Mouse (Mus musculus) frontal cortex, adult (tissue): ENCODE data around the gene Phrf1.

Source experiments
- ATAC-seq: cut with Nextera tagmentation; 2 replicates; pipeline ENCODE4 v1.9.2; 2017; ENCODE audit warnings: mild to moderate bottlenecking, moderate library complexity, mixed read lengths; ENCODE audit not compliant: low TSS enrichment

The Phrf1 gene

DNA sequence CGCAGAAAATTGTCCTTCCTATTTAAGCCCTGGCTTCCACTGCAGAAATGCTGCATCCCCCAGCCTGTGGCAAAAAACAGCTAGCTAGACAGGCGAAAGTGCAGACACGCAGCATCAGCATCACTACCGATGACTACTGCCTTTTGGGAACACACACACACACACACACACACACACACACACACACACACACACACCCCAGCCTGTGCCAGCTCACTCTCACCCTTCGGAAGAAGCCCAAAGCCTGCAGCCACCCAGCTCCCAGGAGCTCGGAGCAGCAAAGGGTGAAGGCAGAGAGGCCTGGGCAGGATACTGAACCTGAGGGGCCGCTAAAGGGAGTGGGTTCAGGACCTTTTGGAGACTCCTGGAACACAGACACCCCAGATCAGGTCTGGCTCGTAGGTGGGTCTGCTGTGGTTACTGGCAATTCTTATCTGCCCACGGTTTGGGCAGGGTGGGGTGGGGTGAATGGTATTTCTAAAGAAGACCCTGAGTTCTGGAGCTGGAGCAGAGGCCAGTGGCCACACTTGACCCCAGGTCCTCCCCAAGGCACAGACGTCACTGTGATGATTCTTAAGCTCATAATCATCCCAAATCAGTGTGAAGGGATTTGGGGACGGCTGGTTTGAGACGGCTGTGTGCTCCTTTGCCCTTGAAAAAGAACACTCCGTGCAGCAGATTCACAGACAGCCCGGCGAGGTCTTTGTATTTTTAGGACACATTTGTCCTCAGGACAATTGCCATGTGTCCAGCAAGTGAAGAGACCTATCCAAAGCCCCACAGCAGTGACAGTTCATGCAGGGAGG, 64.2 kb downstream of the Phrf1 start:
- no peak for ATAC-seq

DNA sequence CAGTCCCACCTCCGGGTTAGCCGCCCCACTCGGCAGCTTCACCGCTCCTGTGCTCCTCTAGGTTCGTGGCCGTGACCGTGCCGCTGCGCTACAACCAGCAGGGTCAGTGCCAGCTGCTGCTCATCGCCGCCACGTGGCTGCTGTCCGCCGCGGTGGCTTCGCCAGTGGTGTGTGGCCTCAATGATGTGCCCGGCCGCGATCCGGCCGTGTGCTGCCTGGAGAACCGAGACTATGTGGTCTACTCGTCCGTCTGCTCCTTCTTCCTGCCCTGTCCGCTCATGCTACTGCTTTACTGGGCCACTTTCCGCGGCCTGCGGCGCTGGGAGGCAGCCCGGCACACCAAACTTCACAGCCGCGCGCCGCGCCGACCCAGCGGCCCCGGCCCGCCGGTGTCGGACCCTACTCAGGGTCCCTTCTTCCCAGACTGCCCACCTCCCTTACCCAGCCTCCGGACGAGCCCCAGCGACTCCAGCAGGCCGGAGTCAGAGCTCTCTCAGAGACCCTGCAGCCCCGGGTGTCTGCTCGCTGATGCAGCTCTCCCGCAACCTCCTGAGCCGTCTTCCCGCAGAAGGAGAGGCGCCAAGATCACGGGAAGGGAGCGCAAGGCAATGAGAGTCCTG, 65.4 kb downstream of the Phrf1 start:
- ATAC-seq, result no peak

DNA sequence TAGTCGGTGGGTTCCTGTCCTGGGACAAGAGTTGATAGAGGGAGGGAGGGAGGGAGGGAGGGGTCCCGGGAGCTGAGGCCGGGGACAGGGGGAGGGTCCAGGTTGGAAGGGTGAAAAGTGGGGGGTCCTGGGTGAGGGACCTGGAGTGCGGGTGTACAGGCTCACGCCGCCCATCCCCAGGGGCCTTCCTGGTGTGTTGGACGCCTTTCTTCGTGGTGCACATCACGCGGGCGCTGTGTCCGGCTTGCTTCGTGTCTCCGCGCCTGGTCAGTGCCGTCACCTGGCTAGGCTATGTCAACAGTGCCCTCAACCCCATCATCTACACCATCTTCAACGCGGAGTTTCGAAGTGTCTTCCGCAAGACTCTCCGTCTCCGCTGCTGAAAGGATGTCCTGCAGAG, 65.9 kb downstream of the Phrf1 start:
- ATAC-seq, result no peak

DNA sequence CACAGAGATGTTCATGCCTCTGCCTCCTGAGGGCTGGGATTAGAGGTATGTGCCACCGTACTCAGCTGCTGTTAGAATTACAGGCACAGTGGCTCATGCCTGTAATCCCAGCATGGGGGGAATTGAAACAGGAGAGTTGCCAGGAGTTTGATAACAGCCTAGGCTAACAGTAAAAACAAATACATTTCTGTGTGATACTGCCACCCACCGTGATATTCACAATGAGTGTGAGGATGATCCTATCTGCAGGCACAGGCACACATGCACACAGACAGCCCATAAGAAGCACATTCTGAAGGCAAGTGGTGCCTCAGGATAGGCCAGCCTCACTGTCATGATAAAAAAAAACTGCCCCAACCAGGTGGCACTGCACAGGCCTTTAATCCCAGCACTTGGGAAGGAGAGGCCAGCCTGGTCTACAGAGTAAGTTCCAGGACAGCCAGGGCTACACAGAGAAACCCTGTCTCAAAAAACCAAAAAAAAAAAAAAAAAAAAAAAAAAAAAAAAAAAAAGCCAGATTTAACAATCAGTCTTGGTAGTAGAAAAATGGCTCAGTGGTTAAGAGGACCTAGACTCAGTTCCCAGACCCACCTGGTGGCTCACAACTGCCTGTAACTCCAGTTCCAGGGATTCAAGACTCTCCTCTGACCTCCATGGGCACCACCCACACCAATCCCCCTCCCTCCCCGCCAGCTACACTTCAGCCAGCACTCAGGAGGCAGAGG, 69.5 kb downstream of the Phrf1 start:
- no peak for ATAC-seq

DNA sequence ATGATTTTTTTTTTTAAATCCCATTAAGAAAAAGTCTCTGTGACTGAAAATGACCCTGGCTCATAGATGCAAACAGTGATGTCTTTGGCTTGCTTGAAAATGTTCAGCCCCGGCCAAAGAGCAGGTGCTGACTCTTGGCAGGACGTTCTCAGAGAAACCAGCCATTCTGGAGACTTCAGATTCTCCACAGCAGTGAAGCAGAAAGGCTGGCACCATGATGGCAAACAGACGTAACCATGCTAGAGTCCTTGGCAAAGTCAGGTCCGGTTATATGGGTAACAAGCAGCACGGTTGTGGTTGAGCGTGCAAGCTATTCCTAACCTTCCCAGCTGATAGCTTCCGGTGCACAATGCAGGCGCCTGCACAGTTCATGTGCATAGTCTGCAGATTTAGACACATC, 70.6 kb downstream of the Phrf1 start:
- no peak for ATAC-seq

DNA sequence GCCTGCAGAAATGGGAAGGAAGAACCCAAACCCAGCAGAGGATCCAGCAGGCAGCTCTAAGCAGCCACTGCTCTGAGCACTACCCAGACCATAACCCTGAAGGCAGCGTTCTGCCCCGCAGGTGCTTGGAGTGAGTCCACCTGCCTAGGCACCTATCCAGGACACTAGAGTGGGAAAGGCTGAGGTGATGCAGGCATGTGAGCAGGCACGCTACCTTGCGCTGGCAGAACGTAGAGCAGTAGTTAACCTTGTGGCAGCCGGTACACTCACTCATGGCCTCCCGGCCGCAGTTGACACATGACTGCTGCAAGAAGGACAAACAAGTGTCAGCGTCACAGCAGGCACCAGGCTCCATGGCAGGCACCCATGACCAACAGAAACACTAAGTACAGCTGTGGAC, 72.8 kb downstream of the Phrf1 start:
- no peak for ATAC-seq

DNA sequence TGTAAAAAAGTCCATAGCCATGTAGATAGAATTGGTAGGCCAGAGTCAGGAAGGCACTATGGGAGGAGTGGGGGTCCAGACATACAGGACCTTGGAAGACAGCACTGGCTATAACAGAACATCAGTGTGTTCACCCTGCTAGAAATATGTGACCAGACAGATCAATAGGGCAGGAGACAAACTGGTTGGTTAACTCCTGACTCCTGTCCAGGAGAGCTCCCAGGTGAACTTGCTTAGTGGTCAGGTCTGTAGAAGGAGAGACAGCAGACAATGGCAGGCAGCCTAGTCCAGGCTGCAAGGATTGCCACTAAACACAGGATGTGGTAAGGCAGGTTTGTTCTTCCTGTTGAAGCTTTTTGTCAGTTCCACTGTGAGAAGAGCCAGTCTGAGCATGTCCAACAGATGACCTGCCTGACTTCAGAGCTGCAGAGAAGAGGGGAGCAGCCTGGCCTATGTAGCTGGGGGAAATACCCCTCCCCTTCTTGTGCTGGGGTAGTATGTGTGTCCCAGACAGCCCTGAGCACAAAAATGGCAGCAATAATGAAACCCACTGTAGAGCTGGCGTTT, 74.2 kb downstream of the Phrf1 start:
- no peak for ATAC-seq

DNA sequence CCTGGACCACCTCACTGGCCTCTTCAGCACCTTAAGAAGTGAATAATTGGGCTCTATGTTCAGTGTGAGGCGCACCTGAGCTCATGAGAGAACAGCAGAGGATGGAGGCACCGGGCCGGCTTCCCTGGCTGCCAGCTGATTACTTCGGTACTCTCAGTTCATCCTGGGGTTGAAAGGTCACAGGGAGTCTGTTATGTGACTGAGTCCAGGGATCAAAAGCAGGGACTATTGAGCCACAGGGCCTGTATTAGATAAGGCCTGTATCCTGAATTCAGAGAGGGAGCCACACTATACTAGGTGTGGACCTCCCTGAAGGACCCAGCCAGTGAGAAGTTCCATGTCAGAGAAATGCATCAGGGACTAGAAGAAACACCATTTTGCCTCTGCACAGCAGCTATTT, 76.0 kb downstream of the Phrf1 start:
- no peak for ATAC-seq
